Mouse (Mus musculus): ENCODE measurements around the gene Clstn1. TPM values are rescaled to one million over a fixed set of nuclear protein-coding genes. Genes with fewer than 3 reads are reported as not detected.
"Not testable (repeated sequence)": the region's sequence is repeated elsewhere in the genome, so short reads cannot be mapped to it uniquely, and the experiment has no call there.

The Clstn1 gene
- polyA plus RNA-seq, 1 experiment from 2014 or later = 45.7 TPM

DNA sequence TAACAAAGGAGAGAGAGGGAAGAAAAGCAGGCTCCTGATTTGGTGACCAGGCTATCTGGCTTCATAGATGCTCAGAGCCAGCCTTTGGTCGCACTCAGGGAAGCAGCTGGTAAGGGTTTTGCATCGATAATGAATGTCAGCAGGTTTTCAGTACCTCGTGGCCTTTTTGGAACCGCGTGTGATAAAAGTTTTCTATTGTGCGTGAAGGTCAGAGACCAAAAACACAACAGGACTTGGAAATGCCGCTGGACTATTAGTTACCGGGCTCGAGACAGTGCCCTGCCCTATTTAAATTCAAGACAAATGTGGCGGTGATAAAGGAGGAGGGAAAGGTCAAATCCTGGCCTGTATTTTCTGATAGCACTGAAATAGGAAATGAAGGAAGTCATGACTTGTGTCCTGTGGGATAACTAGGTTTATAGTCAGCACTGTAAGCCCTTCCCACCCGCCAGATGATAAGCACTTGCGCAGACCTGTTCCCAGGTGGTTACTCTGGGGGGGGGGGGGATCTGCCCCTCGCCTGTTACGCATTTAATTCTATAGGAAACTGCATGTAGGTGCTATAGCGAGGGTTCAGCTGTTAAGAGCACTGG is 20.6 kb downstream of the Clstn1 start:
- no peaks in the 10 kb centered on the region for H3K27me3 ChIP-seq (ENCODE audit: insufficient read depth, low read length)
- TF ChIP-seq CTCF (IDR thresholded peaks at IDR 0.05; ENCODE audit: low read depth) = no peak
- WGBS = 64% methylated on average over 15 of the region's 15 CpGs
- H3K27ac ChIP-seq (ENCODE audit: low read depth) = no peak overlapping the region
- no peak overlapping the region for H3K9ac ChIP-seq
- no peaks in the 10 kb centered on the region for H3K9me3 ChIP-seq (ENCODE audit: low read depth, low read length)
- DNase-seq = no peak
- H3K36me3 ChIP-seq (ENCODE audit: insufficient read depth) = no peaks in the 10 kb centered on the region
- H3K4me1 ChIP-seq (ENCODE audit: insufficient read depth) = no peaks in the 10 kb centered on the region
- no peak overlapping the region for H3K4me2 ChIP-seq
- ATAC-seq (ENCODE audit: insufficient read depth) = no peak
- H3K4me3 ChIP-seq (ENCODE audit: low read depth, low read length) = no peak overlapping the region

DNA sequence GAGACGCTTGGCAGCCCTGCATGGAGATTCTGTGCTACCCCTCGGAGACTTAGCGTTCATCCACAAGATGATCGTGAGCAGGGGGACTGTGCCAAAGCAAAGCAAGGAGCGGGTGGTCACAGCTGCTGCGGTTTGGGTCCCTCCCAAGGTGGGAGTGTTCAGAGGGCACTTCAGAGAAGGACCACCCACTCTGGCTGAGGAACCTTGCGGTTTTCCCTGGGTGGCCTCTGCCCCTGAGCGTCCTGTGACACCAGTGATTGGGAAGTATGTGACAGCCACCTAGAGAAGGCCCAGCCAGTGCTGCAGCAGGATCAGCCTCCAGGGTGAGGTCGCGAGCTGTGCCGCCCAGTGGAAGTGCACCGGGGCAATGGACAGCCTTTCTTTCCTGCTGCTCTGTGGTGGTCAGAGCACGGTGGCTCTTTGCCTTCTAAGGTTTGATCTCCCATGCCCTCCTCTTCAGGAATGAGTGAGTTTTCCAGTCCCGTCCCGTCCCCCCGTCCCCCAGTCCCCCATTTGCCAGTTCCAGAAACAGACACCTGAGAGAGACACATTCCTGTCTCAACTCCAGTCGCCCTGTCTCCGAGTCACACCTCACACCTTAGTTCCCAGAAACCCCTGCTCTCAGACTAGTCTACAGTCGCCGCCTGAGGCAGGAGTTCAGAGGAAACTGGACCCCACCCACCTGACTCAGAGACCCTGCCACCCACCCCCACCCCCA is 21.5 kb downstream of the Clstn1 start:
- no peaks in the 10 kb centered on the region for H3K27me3 ChIP-seq (ENCODE audit: insufficient read depth, low read length)
- peak; percentile 7; the same call in 1 of the 2 replicates for TF ChIP-seq CTCF (IDR thresholded peaks at IDR 0.05; ENCODE audit: low read depth)
- no peaks in the 10 kb centered on the region for H3K9me3 ChIP-seq (ENCODE audit: low read depth, low read length)
- DNase-seq (peak; percentile 62), ATAC-seq (ENCODE audit: insufficient read depth) (peak; percentile 74)
- no peaks in the 10 kb centered on the region for H3K4me1 ChIP-seq (ENCODE audit: insufficient read depth)
- H3K9ac ChIP-seq = no peak overlapping the region
- no peak overlapping the region for H3K4me2 ChIP-seq
- H3K27ac ChIP-seq (ENCODE audit: low read depth) = no peak overlapping the region
- H3K36me3 ChIP-seq (ENCODE audit: insufficient read depth) = no peaks in the 10 kb centered on the region
- WGBS = 26% methylated on average over 20 of the region's 20 CpGs
- no peak overlapping the region for H3K4me3 ChIP-seq (ENCODE audit: low read depth, low read length)

DNA sequence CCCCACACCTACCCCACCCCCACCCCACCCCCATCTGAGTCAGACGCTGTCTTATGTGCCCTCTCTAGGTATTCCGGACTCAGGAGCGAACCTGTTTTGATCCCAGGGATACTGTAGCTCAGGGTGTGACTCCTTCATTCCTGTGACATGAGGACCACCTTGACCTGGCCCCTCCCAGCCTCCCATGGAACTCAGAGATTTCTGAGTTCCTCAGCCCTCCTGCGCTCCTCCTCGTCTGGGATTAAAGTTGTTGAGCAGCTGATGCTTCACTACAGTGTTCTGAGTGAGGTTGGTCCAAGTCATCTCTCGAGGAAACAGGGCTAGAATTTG is 22.0 kb downstream of the Clstn1 start:
- Histone ChIP-seq H3K27me3 (ENCODE audit: insufficient read depth, low read length) (no peaks in the 10 kb centered on the region), H3K9ac (no peak overlapping the region), H3K4me3 (ENCODE audit: low read depth, low read length) (no peak overlapping the region), H3K4me1 (ENCODE audit: insufficient read depth) (no peaks in the 10 kb centered on the region), H3K27ac (ENCODE audit: low read depth) (no peak overlapping the region), H3K4me2 (no peak overlapping the region), H3K9me3 (ENCODE audit: low read depth, low read length) (no peaks in the 10 kb centered on the region), H3K36me3 (ENCODE audit: insufficient read depth) (no peaks in the 10 kb centered on the region)
- 69% methylated on average over 6 of the region's 6 CpGs for WGBS
- no peak for TF ChIP-seq CTCF (IDR thresholded peaks at IDR 0.05; ENCODE audit: low read depth)
- no peak for ATAC-seq (ENCODE audit: insufficient read depth)
- no peak for DNase-seq

DNA sequence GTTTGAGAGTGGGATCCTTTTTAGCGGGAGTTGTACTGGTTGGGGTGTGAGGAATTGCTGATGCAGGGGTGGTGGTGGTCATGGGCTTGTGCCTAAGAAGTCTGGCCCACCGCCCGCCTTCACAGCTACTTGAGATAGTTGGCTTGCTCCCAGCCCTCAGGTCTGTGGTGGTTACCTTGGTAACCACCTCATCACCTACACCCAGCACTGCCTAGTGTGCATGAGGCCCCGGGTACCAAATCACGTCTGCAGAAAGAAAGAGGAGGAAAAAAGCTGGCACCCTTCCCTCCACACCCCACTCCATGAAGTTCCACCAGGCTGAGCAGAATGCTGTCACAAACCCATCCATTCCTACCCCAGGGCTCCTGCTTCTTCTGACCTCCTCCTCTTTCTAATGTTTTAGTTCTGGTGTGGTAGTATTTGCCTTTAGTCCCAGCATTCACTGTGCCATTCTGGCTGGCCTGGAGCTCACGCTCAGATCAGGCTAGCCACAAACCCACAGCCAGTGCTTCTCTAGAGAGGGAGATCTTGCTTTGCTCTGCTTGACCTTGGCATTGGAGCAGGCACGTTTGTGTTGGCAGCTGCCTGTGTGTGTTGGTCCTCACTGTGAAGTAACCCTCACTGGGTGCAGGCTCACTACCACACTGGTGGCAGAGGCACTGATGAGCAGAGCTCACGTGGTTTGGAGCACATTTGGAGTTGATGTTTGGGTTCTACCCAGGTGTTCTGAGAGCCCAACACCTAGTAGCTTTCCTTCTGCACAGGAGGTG is 23.2 kb downstream of the Clstn1 start:
- no peak overlapping the region for H3K4me3 ChIP-seq (ENCODE audit: low read depth, low read length)
- H3K4me2 ChIP-seq = no peak overlapping the region
- H3K27ac ChIP-seq (ENCODE audit: low read depth) = no peak overlapping the region
- WGBS = 55% methylated on average over 8 of the region's 8 CpGs
- H3K27me3 ChIP-seq (ENCODE audit: insufficient read depth, low read length) = no peaks in the 10 kb centered on the region
- no peaks in the 10 kb centered on the region for H3K9me3 ChIP-seq (ENCODE audit: low read depth, low read length)
- peak; percentile 34 for DNase-seq
- no peak for TF ChIP-seq CTCF (IDR thresholded peaks at IDR 0.05; ENCODE audit: low read depth)
- H3K9ac ChIP-seq = no peak overlapping the region
- H3K4me1 ChIP-seq (ENCODE audit: insufficient read depth) = no peaks in the 10 kb centered on the region
- no peaks in the 10 kb centered on the region for H3K36me3 ChIP-seq (ENCODE audit: insufficient read depth)
- ATAC-seq (ENCODE audit: insufficient read depth) = no peak

DNA sequence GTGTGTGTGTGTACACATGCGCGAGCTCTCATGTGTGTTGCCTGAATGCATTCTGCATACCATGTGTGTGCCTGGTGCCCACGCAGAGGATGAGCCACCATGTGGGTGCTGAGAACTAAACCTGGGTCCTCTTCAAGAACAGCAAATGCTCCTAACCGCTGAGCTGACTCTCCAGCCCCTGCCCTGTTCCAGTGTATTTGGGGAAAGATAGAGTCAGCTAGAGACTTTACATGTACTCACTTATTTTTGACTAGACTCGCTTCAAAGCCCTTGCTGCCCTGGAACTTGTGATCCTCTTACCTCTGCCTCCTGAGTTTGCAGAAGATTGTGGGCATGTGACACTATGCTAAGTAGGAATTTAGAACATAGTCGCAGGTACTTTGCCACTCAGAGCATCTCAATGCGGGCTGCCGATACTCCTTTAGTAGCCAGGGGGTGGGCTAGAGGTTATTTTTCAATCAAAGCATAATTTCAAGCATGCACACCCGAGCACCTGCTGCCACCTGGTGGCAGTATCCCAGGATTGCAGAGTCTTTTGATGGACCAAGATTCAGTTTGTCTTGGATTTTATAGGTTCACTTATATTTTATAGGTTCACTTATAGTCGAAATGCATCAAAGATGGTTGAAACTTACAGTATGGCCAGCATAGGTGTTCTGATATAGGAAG is 25.2 kb downstream of the Clstn1 start:
- Histone ChIP-seq H3K9ac (no peak overlapping the region), H3K27me3 (ENCODE audit: insufficient read depth, low read length) (no peaks in the 10 kb centered on the region), H3K9me3 (ENCODE audit: low read depth, low read length) (peaks cover 4% of the 10 kb centered on the region; the same call in 1 of the 2 replicates), H3K4me2 (no peak overlapping the region), H3K4me3 (ENCODE audit: low read depth, low read length) (no peak overlapping the region), H3K36me3 (ENCODE audit: insufficient read depth) (peaks cover 8% of the 10 kb centered on the region; the same call in 1 of the 2 replicates), H3K27ac (ENCODE audit: low read depth) (no peak overlapping the region), H3K4me1 (ENCODE audit: insufficient read depth) (no peaks in the 10 kb centered on the region)
- ATAC-seq (ENCODE audit: insufficient read depth) (no peak), DNase-seq (peak; percentile 86)
- WGBS = 48% methylated on average over 10 of the region's 10 CpGs
- TF ChIP-seq CTCF (IDR thresholded peaks at IDR 0.05; ENCODE audit: low read depth) = peak; percentile 89

DNA sequence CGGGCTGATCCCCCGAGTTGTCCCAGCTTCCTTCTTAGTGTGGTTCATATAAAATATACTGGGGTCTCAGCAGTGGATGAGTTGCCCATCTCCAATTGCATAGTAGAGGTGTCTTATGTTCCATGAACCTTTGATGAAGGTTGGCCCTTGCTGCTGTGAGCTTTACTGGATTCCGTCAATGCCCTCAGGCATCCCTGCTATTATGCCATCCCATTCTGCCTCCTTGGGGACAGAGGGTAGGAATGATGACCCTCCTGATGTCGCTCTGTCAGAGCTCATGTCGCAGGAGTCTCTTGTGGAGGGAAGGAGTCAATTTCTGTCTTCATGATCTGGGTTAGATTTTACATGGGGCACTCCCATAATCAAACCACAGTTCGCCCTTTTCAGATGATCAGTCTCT is 27.2 kb downstream of the Clstn1 start:
- H3K27ac ChIP-seq (ENCODE audit: low read depth); H3K4me1 ChIP-seq (ENCODE audit: insufficient read depth); H3K9me3 ChIP-seq (ENCODE audit: low read depth, low read length); H3K4me3 ChIP-seq (ENCODE audit: low read depth, low read length); H3K27me3 ChIP-seq (ENCODE audit: insufficient read depth, low read length); H3K9ac ChIP-seq; H3K4me2 ChIP-seq; DNase-seq; ATAC-seq (ENCODE audit: insufficient read depth): not testable (repeated sequence)
- H3K36me3 ChIP-seq (ENCODE audit: insufficient read depth) = peaks cover 12% of the 10 kb centered on the region; the same call in 1 of the 2 replicates
- 68% methylated on average over 6 of the region's 6 CpGs for WGBS

DNA sequence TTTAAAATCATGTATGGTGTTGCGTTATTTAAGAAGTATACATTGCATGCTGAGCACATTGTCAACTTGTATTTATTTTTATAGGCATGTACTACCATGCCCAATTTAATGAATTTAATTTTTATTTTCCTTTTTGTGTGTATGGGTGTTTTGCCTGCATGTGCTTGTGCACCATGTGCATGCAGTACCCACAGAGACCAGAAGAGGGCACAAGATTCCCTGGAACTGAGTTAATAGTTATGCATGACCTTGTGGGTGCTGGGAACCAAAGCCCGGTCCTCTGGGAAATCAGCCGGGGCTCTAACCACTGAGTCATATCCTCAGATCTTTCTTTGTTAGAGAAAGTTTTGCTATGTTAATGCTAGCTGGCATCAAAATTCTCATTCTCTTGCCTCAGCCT is 28.6 kb downstream of the Clstn1 start:
- TF ChIP-seq CTCF (IDR thresholded peaks at IDR 0.05; ENCODE audit: low read depth) = peak; percentile 34; the same call in 1 of the 2 replicates
- 95% methylated on average over 3 of the region's 3 CpGs for WGBS
- Histone ChIP-seq H3K4me2 (no peak overlapping the region), H3K4me1 (ENCODE audit: insufficient read depth) (no peaks in the 10 kb centered on the region), H3K4me3 (ENCODE audit: low read depth, low read length) (no peak overlapping the region), H3K36me3 (ENCODE audit: insufficient read depth) (peaks cover 12% of the 10 kb centered on the region; the same call in 1 of the 2 replicates), H3K9ac (no peak overlapping the region), H3K9me3 (ENCODE audit: low read depth, low read length) (peaks cover 4% of the 10 kb centered on the region; the same call in 1 of the 2 replicates), H3K27ac (ENCODE audit: low read depth) (no peak overlapping the region), H3K27me3 (ENCODE audit: insufficient read depth, low read length) (no peaks in the 10 kb centered on the region)
- no peak for DNase-seq
- ATAC-seq (ENCODE audit: insufficient read depth) = no peak

DNA sequence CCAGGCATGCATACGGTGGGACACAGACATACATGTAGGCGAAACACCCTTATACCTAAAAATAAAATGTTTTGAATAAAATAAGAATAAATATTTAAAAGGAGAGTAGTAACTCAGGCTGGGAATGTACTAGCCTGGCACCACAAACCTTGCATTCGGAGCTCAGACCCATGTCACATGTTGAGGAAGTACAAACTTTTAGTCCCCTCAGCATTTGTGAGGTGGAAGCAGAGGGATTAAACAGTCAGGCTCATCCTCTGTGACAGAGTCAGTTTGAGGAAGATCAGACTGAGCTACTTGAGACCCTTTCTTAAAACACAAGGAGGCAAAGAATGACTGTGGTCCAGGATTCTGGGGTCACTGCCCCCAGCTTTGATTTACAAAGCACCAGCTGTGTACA is 30.7 kb downstream of the Clstn1 start:
- H3K9me3 ChIP-seq (ENCODE audit: low read depth, low read length); H3K27me3 ChIP-seq (ENCODE audit: insufficient read depth, low read length); H3K4me1 ChIP-seq (ENCODE audit: insufficient read depth); H3K4me2 ChIP-seq; H3K4me3 ChIP-seq (ENCODE audit: low read depth, low read length); H3K27ac ChIP-seq (ENCODE audit: low read depth); H3K9ac ChIP-seq; ATAC-seq (ENCODE audit: insufficient read depth); DNase-seq: not testable (repeated sequence)
- peaks cover 12% of the 10 kb centered on the region; the same call in 1 of the 2 replicates for H3K36me3 ChIP-seq (ENCODE audit: insufficient read depth)
- 82% methylated on average over 3 of the region's 3 CpGs for WGBS
